Mouse (Mus musculus) MEL (cell line): ENCODE results near the gene Sctr.

ENCODE experiments used
- CTCF ChIP-seq, 3 experiments: IDR thresholded peaks in 2 of 3; conservative IDR thresholded peaks in 1 of 3; 2 replicates each; pipeline ENCODE4 v1.5.1; 2011 to 2012; ENCODE audit warnings: low read length in 3 of 3, low read depth in 2 of 3, mild to moderate bottlenecking in 2 of 3, improper control_type of control experiment in 1 of 3, inconsistent platforms in 1 of 3, mixed read lengths in 1 of 3, moderate library complexity in 1 of 3; ENCODE audit not compliant: control insufficient read depth in 1 of 3, insufficient read depth in 1 of 3, poor library complexity in 1 of 3, severe bottlenecking in 1 of 3
- E2F4 ChIP-seq: IDR thresholded peaks from 2 replicates; pipeline ENCODE4 v1.6.1; 2011; ENCODE audit warnings: low read depth, low read length, improper control_type of control experiment, borderline replicate concordance
- ELF1 ChIP-seq: IDR thresholded peaks from 2 replicates; pipeline ENCODE4 v1.6.1; 2014; ENCODE audit warnings: low read depth, mild to moderate bottlenecking, inconsistent platforms, low read length, improper control_type of control experiment, moderate library complexity
- ETS1 ChIP-seq: IDR thresholded peaks from 2 replicates; pipeline ENCODE4 v1.6.1; 2012; ENCODE audit warnings: low read depth, mild to moderate bottlenecking, inconsistent platforms, low read length, improper control_type of control experiment, moderate library complexity
- MYB ChIP-seq: IDR thresholded peaks from 2 replicates; pipeline ENCODE4 v1.6.1; 2011; ENCODE audit warnings: mild to moderate bottlenecking, low read depth, low read length, improper control_type of control experiment
- NELFE ChIP-seq: IDR thresholded peaks from 2 replicates; pipeline ENCODE4 v1.6.1; 2011; ENCODE audit warnings: low read depth, low read length, improper control_type of control experiment

DNA sequence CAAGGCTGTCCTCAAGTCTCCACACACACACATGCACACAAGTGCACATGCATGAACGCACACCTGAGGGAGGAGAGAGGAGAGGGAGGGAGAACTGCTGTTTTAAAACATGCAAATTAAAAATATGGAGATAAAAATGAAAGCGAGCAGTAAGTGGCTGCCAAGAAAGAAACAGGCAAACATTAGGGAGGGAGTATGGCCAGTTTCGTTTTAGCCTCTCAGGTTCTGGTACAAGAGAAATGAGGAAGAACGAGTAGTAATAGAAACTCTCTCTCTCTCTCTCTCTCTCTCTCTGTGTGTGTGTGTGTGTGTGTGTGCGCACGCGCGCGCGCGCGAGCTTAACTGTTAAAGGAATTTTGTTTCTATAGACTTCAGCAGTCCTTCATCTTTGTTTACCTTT lies 12.7 kb downstream of the Sctr start:
- TF ChIP-seq NELFE: no peak
- no peak for TF ChIP-seq MYB
- no peak for TF ChIP-seq E2F4
- no peak for TF ChIP-seq ETS1
- TF ChIP-seq CTCF (IDR thresholded peaks at IDR 0.05 in 2 of 3, conservative IDR thresholded peaks at IDR 0.05 in 1 of 3; ENCODE audit: control insufficient read depth in 1 of 3, insufficient read depth in 1 of 3, low read depth in 2 of 3, low read length in 3 of 3, poor library complexity in 1 of 3, severe bottlenecking in 1 of 3): no peak
- TF ChIP-seq ELF1: no peak
